Mouse (Mus musculus) kidney, adult 2 months (tissue): ENCODE measurements around the gene Clec10a.

Source experiments
- CTCF ChIP-seq: fragments of 200-500 bp; conservative IDR thresholded peaks from 2 replicates; pipeline ENCODE4 v1.5.1; 2011; ENCODE audit warnings: low read depth, mild to moderate bottlenecking, control low read depth, low read length, moderate library complexity, mixed read lengths; ENCODE audit not compliant: insufficient read depth, insufficient read length
- POLR2A ChIP-seq: fragments of 200-500 bp; IDR thresholded peaks from one replicate; pipeline ENCODE4 v1.6.1; 2011; ENCODE audit warnings: low read depth, low read length, control low read depth

DNA sequence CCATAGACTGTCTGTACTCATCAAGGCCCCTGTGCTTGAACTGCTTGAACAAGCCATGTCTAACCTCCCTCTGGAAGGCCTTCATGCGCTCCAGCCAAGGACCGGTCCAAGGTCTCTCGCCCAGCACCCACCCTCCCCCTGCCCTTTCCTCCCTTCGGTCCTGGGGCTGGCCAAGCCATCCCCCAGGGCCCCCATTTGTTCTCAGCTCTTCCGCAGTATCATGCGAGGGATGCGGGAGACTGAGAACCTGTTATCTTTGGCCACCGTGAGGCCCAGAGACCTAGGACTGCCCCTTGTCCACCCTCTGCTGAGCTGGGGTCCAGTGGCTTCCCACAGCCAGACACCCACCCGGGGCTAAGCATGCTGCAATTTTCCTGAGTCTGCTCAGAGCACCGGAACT, 16.8 kb upstream of the Clec10a start:
- no peak for TF ChIP-seq CTCF
- no peak for TF ChIP-seq POLR2A
